Mouse (Mus musculus) fat pad, adult 2 months (tissue): Measurements from ENCODE around the gene Zfp383.
A peak's percentile ranks its signal among the peaks of the same experiment; 100 is the strongest.
"Not testable (repeated sequence)": the region's sequence is repeated elsewhere in the genome, so short reads cannot be mapped to it uniquely, and the experiment has no call there.

ENCODE experiments used
- DNase-seq: peaks from one replicate; pipeline ENCODE4 v3.0.0-alpha.2; 2011; ENCODE audit warnings: low read depth, low spot score; ENCODE audit errors: extremely low read depth

Gene Zfp383

GRCm38 (mm10) chr7:29938856-29939255 lies 30.8 kb downstream of the Zfp383 start:
- no peak for DNase-seq

- DNase-seq, result no peak
Observed at GRCm38 (mm10) chr7:29941027-29941426, 33.0 kb downstream of the Zfp383 start.

GRCm38 (mm10) chr7:29942740-29943139 lies 34.7 kb downstream of the Zfp383 start:
- no peak for DNase-seq

GRCm38 (mm10) chr7:29943720-29944119 lies 35.7 kb downstream of the Zfp383 start:
- no peak for DNase-seq

GRCm38 (mm10) chr7:29944201-29944600 lies 36.2 kb downstream of the Zfp383 start:
- DNase-seq, result no peak

GRCm38 (mm10) chr7:29953086-29953485 lies 45.1 kb downstream of the Zfp383 start:
- DNase-seq, result no peak

- DNase-seq, result peak; percentile 25
Observed at GRCm38 (mm10) chr7:29953513-29954401, 45.7 kb downstream of the Zfp383 start, which contains the start of gene Zfp74. Zfp74 (minus strand) TSS chr7:29954089.

GRCm38 (mm10) chr7:29954731-29955130 lies 46.7 kb downstream of the Zfp383 start:
- no peak for DNase-seq

- no peak for DNase-seq
Observed at GRCm38 (mm10) chr7:29956257-29956656, 48.2 kb downstream of the Zfp383 start.

GRCm38 (mm10) chr7:29958125-29958724 lies 50.2 kb downstream of the Zfp383 start:
- DNase-seq, result no peak

GRCm38 (mm10) chr7:29959004-29959403 lies 51.0 kb downstream of the Zfp383 start:
- DNase-seq, result no peak

GRCm38 (mm10) chr7:29965115-29965810 lies 57.2 kb downstream of the Zfp383 start:
- DNase-seq, result not testable (repeated sequence)
